Mouse (Mus musculus): Measurements from ENCODE around the gene Ciita. TPM values are rescaled to one million over a fixed set of nuclear protein-coding genes. Genes with fewer than 3 reads are reported as not detected.
A peak's percentile ranks its signal among the peaks of the same experiment; 100 is the strongest.

Ciita gene
- polyA plus RNA-seq, 1 experiment from 2014 or later, result 0.46 TPM

DNA sequence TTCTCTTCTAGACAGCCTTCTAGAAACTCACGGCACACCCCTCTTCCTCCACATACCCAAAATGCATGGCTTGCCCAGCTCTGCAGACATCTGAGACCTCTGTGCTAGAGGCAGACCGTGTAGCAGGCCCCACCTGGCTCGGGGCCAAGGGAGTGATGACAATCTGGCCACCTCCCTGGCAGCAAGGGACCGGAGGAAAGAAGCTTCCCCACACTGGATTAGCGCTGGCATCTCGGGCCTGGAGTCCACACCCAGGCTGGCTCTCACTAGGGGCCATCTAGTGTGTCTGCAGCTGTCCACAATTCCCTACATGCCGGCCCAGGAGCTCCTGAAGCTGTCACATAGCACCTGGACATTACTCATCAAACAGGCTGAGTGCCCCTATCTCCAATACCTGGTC, 54.7 kb downstream of the Ciita start:
- H3K4me2 ChIP-seq (ENCODE audit: low read length), result no peak overlapping the region
- no peak overlapping the region for H3K4me3 ChIP-seq (ENCODE audit: low read length)
- no peak overlapping the region for H3K9ac ChIP-seq (ENCODE audit: low read depth, low read length)
- WGBS, result 68% methylated on average over 7 of the region's 7 CpGs
- peaks cover 9% of the 10 kb centered on the region for H3K4me1 ChIP-seq (ENCODE audit: control insufficient read depth, insufficient read depth, low read depth, low read length)
- no peak for ATAC-seq
- no peaks in the 10 kb centered on the region for H3K27me3 ChIP-seq (replicated peaks; ENCODE audit: control insufficient read depth, insufficient read depth, low read length)
- H3K9me3 ChIP-seq (ENCODE audit: control insufficient read depth, low read length), result no peaks in the 10 kb centered on the region
- H3K36me3 ChIP-seq (ENCODE audit: control insufficient read depth, insufficient read depth, low read length), result no peaks in the 10 kb centered on the region
- H3K27ac ChIP-seq (ENCODE audit: low read depth, low read length), result no peak overlapping the region

DNA sequence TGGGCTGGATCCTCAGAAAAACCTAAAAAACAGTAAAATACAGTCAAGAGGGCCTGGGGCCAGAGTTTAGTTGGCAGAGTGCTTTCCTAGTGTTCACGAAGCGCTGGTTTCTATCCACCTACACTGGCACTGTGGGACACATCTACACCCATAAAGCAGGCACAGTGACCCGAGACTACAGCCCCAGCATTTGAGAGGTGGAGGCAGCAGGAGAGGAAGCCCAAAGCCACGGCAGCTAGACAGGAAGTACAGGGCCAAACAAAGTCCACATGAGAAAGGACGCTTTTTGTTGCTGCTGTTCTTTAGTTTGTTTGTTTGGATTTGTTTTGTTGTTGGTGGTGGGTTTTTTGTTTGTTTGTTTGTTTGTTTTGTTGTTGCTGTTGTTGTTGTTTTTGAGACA, 56.5 kb downstream of the Ciita start:
- no peaks in the 10 kb centered on the region for H3K9me3 ChIP-seq (ENCODE audit: control insufficient read depth, low read length)
- H3K36me3 ChIP-seq (ENCODE audit: control insufficient read depth, insufficient read depth, low read length), result no peaks in the 10 kb centered on the region
- 82% methylated on average over 5 of the region's 5 CpGs for WGBS
- H3K4me3 ChIP-seq (ENCODE audit: low read length), result no peak overlapping the region
- H3K4me1 ChIP-seq (ENCODE audit: control insufficient read depth, insufficient read depth, low read depth, low read length), result peaks cover 27% of the 10 kb centered on the region
- H3K4me2 ChIP-seq (ENCODE audit: low read length), result no peak overlapping the region
- H3K27me3 ChIP-seq (replicated peaks; ENCODE audit: control insufficient read depth, insufficient read depth, low read length), result no peaks in the 10 kb centered on the region
- no peak overlapping the region for H3K9ac ChIP-seq (ENCODE audit: low read depth, low read length)
- no peak for ATAC-seq
- no peak overlapping the region for H3K27ac ChIP-seq (ENCODE audit: low read depth, low read length)

GRCm38 (mm10) chr16:10536961-10537360, 57.1 kb downstream of the Ciita start:
- H3K9ac ChIP-seq (ENCODE audit: low read depth, low read length), result no peak overlapping the region
- no peak for ATAC-seq
- no peaks in the 10 kb centered on the region for H3K36me3 ChIP-seq (ENCODE audit: control insufficient read depth, insufficient read depth, low read length)
- H3K4me3 ChIP-seq (ENCODE audit: low read length), result no peak overlapping the region
- H3K27me3 ChIP-seq (replicated peaks; ENCODE audit: control insufficient read depth, insufficient read depth, low read length), result no peaks in the 10 kb centered on the region
- H3K4me2 ChIP-seq (ENCODE audit: low read length), result no peak overlapping the region
- peaks cover 29% of the 10 kb centered on the region for H3K4me1 ChIP-seq (ENCODE audit: control insufficient read depth, insufficient read depth, low read depth, low read length)
- WGBS, result 93% methylated on average over 3 of the region's 3 CpGs
- no peaks in the 10 kb centered on the region for H3K9me3 ChIP-seq (ENCODE audit: control insufficient read depth, low read length)
- no peak overlapping the region for H3K27ac ChIP-seq (ENCODE audit: low read depth, low read length)

- H3K36me3 ChIP-seq (ENCODE audit: control insufficient read depth, insufficient read depth, low read length), result no peaks in the 10 kb centered on the region
- H3K27me3 ChIP-seq (replicated peaks; ENCODE audit: control insufficient read depth, insufficient read depth, low read length), result no peaks in the 10 kb centered on the region
- peak overlapping the region; percentile 92 for H3K9ac ChIP-seq (ENCODE audit: low read depth, low read length)
- H3K9me3 ChIP-seq (ENCODE audit: control insufficient read depth, low read length), result no peaks in the 10 kb centered on the region
- 71% methylated on average over 16 of the region's 16 CpGs for WGBS
- H3K4me3 ChIP-seq (ENCODE audit: low read length), result peak overlapping the region; percentile 88
- ATAC-seq, result no peak
- peak overlapping the region; percentile 76 for H3K4me2 ChIP-seq (ENCODE audit: low read length)
- no peak overlapping the region for H3K27ac ChIP-seq (ENCODE audit: low read depth, low read length)
- H3K4me1 ChIP-seq (ENCODE audit: control insufficient read depth, insufficient read depth, low read depth, low read length), result peaks cover 29% of the 10 kb centered on the region
These were observed 61.1 kb downstream of the Ciita start for GRCm38 (mm10) chr16:10540763-10541597.

DNA sequence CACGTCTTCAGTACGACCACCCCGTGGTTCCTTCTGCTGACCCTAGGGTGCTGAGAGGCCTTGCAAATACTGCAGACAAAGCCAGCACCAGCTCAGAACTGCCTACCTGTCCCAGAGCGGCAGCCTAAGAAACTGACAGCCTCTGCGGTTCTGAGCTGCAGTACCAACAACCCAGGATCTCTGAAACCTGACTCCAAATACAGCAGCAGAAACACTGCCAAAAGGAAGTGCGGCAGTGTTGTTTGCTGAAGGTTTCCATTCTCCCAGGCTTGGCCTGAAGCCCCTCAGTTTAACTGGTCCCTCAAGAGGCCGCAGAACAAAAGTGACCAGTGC, 61.7 kb downstream of the Ciita start:
- H3K36me3 ChIP-seq (ENCODE audit: control insufficient read depth, insufficient read depth, low read length), result no peaks in the 10 kb centered on the region
- no peaks in the 10 kb centered on the region for H3K9me3 ChIP-seq (ENCODE audit: control insufficient read depth, low read length)
- no peaks in the 10 kb centered on the region for H3K27me3 ChIP-seq (replicated peaks; ENCODE audit: control insufficient read depth, insufficient read depth, low read length)
- peak overlapping the region; percentile 92 for H3K9ac ChIP-seq (ENCODE audit: low read depth, low read length)
- 33% methylated on average over 7 of the region's 7 CpGs for WGBS
- no peak for ATAC-seq
- H3K27ac ChIP-seq (ENCODE audit: low read depth, low read length), result no peak overlapping the region
- peak overlapping the region; percentile 88 for H3K4me3 ChIP-seq (ENCODE audit: low read length)
- H3K4me1 ChIP-seq (ENCODE audit: control insufficient read depth, insufficient read depth, low read depth, low read length), result peaks cover 35% of the 10 kb centered on the region
- peak overlapping the region; percentile 76 for H3K4me2 ChIP-seq (ENCODE audit: low read length)

DNA sequence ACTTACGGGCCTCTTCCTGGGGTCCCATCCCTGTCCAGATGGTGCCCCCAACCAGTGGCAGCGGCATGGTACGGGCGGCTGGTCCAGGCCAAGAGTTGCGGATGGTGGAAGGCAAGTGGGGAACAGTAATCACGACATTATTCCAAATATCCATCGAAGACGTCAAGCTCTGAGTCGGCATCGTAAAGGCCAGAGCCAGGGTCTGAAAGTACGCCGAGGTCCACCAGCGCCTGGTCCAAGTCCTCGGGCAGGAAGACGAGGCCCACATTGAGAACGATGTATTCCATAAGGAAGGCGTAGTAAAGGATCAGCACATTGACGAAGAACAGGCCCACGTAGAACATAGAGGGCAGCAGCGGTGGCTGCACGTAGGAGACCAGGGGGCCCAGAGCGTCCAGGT, 62.4 kb downstream of the Ciita start:
- Histone ChIP-seq H3K27ac (ENCODE audit: low read depth, low read length) (peak overlapping the region; percentile 80), H3K4me3 (ENCODE audit: low read length) (peak overlapping the region; percentile 88), H3K9ac (ENCODE audit: low read depth, low read length) (peak overlapping the region; percentile 92), H3K27me3 (replicated peaks; ENCODE audit: control insufficient read depth, insufficient read depth, low read length) (no peaks in the 10 kb centered on the region), H3K4me2 (ENCODE audit: low read length) (peak overlapping the region; percentile 76), H3K9me3 (ENCODE audit: control insufficient read depth, low read length) (no peaks in the 10 kb centered on the region), H3K4me1 (ENCODE audit: control insufficient read depth, insufficient read depth, low read depth, low read length) (peaks cover 40% of the 10 kb centered on the region), H3K36me3 (ENCODE audit: control insufficient read depth, insufficient read depth, low read length) (no peaks in the 10 kb centered on the region)
- no peak; the same call in 1 of the 2 replicates for ATAC-seq
- 4% methylated on average over 22 of the region's 22 CpGs for WGBS

- Histone ChIP-seq H3K27me3 (replicated peaks; ENCODE audit: control insufficient read depth, insufficient read depth, low read length) (no peaks in the 10 kb centered on the region), H3K4me1 (ENCODE audit: control insufficient read depth, insufficient read depth, low read depth, low read length) (peaks cover 44% of the 10 kb centered on the region)
These were observed 63.0 kb downstream of the Ciita start, which contains the start of gene Dexi for GRCm38 (mm10) chr16:10542698-10543365. Dexi (minus strand) TSS chr16:10543054.

GRCm38 (mm10) chr16:10544995-10545622, 65.2 kb downstream of the Ciita start, which contains the start of gene Clec16a:
Clec16a (plus strand) TSS chr16:10545339.
- Histone ChIP-seq H3K27me3 (replicated peaks; ENCODE audit: control insufficient read depth, insufficient read depth, low read length) (no peaks in the 10 kb centered on the region), H3K27ac (ENCODE audit: low read depth, low read length) (peak within 1 kb of the TSS; percentile 48), H3K4me3 (ENCODE audit: low read length) (peak within 1 kb of the TSS; percentile 91), H3K9ac (ENCODE audit: low read depth, low read length) (peak within 1 kb of the TSS; percentile 91), H3K36me3 (ENCODE audit: control insufficient read depth, insufficient read depth, low read length) (no peaks in the 10 kb centered on the region), H3K4me1 (ENCODE audit: control insufficient read depth, insufficient read depth, low read depth, low read length) (peaks cover 33% of the 10 kb centered on the region), H3K4me2 (ENCODE audit: low read length) (peak within 1 kb of the TSS; percentile 77), H3K9me3 (ENCODE audit: control insufficient read depth, low read length) (no peaks in the 10 kb centered on the region)
- ATAC-seq, result peak; percentile 91
- WGBS, result under 1% methylated on average over 58 of the region's 58 CpGs

More at GRCm38 (mm10) chr16:10542698-10543365, 63.0 kb downstream of the Ciita start, which contains the start of gene Dexi:
- Histone ChIP-seq H3K36me3 (ENCODE audit: control insufficient read depth, insufficient read depth, low read length) (no peaks in the 10 kb centered on the region), H3K4me3 (ENCODE audit: low read length) (peak within 1 kb of the TSS; percentile 88), H3K9ac (ENCODE audit: low read depth, low read length) (peak within 1 kb of the TSS; percentile 92), H3K27ac (ENCODE audit: low read depth, low read length) (peak within 1 kb of the TSS; percentile 80), H3K9me3 (ENCODE audit: control insufficient read depth, low read length) (no peaks in the 10 kb centered on the region), H3K4me2 (ENCODE audit: low read length) (peak within 1 kb of the TSS; percentile 76)
- under 1% methylated on average over 41 of the region's 61 CpGs for WGBS
- ATAC-seq, result peak; percentile 94

DNA sequence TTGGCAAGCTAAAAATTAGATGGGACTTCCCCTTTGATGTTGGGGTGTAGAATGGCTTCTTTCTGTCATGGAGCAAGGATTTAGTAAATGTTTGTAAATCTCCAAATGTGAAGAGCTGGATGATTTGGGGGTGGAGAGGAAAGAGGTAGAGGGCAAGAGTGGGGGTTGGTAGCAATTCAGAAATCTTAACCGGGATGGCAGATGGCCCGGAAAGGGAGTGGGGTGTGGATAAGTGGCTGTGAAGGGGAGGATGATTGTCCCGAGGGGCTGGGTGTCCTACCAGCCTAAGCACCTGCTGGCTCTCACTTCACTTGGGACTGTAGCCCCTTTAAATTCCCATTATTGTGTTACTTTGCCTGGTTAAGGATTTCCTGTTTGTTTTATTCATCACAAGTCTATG, 67.0 kb downstream of the Ciita start:
- Histone ChIP-seq H3K4me3 (ENCODE audit: low read length) (no peak overlapping the region), H3K9ac (ENCODE audit: low read depth, low read length) (no peak overlapping the region), H3K4me2 (ENCODE audit: low read length) (no peak overlapping the region; the same call in 1 of the 2 replicates), H3K9me3 (ENCODE audit: control insufficient read depth, low read length) (no peaks in the 10 kb centered on the region), H3K27me3 (replicated peaks; ENCODE audit: control insufficient read depth, insufficient read depth, low read length) (no peaks in the 10 kb centered on the region), H3K4me1 (ENCODE audit: control insufficient read depth, insufficient read depth, low read depth, low read length) (peaks cover 18% of the 10 kb centered on the region), H3K36me3 (ENCODE audit: control insufficient read depth, insufficient read depth, low read length) (no peaks in the 10 kb centered on the region), H3K27ac (ENCODE audit: low read depth, low read length) (no peak overlapping the region)
- WGBS, result 68% methylated on average over 3 of the region's 3 CpGs
- no peak for ATAC-seq

All from hindbrain, embryonic 16.5 days (tissue).